Mouse (Mus musculus) inflammation-experienced regulatory T-cells (primary cell): ENCODE data around the gene Gm12185. TPM values are rescaled to one million over a fixed set of nuclear protein-coding genes. Genes with fewer than 3 reads are reported as not detected.

Experiments used
- polyA plus RNA-seq, 2 experiments: library from polyadenylated mRNA; unstranded; fragments of 100-300 nt; shearing (Covaris generic); gene quantifications; one replicate each; pipeline ENCODE4 v1.2.1; 2017

The Gm12185 gene
- polyA plus RNA-seq = 1 to 10 TPM; 3.5 to 5.6 TPM

DNA sequence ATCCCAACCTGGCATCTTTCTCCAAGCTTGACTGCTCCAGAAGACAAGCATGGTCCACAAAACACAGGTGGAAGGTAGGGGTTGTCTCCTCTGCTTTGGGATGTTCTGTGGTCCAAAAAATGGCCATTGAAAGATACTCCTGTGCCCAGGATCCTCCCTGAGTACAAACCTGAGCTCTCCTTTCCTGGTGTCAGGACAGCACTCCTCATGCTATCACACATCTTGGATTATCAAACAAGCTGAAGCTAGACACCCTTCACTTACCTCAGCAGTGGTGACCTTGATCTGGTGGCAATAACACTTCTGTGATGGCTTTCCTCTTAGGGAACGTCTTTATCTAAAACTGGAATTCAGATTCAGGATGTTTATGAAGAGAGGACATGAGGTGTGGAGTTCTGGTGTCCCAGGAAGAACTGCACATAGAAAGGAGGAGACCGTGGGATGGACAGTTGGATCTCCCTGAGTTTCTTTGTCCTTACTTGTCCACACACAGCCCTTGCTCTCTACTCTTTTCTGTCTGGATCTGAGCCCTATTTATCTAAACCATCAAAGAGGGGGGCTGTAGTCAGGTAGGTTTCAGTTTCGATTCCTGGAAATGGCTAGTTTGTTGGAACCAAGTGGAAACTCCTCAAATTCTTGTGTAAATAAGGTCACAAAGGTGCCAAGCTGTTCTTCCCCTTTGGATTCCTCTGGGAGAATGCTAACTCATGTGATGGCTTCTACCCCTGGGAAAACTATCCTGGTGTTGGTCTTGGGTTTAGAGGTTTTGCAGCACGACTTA, at the start of gene Gm12185:
Gene Gm12185 (minus strand): TSS at position 487 of the 781 bp plus-strand sequence.

DNA sequence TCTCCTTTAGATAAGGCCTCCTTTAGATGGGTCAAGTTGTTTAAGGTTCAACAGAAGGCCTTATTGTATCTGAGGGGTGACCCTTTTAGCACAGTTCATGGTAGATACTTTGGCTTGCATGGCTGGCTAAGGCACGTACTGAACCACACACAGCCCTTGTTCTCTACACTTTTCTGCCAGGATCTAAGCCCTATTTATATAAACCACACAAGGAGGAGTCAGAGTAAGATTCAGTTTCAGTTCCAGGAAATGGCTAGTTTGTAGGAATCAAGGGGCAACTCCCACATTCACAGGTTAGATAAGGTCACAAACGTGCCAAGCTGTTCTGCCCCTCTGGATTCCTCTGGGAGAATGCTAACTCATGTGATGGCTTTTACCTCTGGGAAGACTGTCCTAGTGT, 2.0 kb upstream of the Gm12185 start, which contains the start of gene Tgtp1:
Gene Tgtp1 (minus strand): TSS at position 155 of the 400 bp plus-strand sequence.

GRCm38 (mm10) chr11:48979251-48979650, 12.8 kb downstream of the Gm12185 start, which contains the start of gene 9930111J21Rik1:
Gene 9930111J21Rik1, minus strand, starts transcription at chr11:48979398.

GRCm38 (mm10) chr11:48978240-48978939, 13.6 kb downstream of the Gm12185 start, which contains the start of gene Olfr56:
Gene Olfr56, plus strand, starts transcription at chr11:48978889.

DNA sequence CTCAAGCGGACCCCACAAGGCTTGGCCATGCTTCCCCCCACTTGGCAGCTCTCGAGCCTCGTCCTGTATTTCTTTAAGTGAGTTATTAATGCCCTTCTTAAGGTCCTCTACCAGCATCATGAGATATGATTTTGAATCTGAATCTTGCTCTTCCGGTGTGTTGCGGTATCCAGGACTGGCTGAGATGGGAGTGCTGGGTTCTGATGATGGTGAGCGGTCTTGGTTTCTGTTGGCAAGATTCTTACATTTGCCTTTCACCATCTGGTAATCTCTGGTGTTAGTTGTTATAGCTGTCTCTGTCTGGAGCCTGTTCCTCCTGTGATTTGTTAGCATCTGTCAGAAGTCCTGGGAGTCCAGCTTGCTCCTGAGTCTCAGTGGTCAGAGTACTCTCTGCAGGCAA, 45.9 kb downstream of the Gm12185 start, which contains the start of gene Psme2b:
Gene Psme2b (minus strand): TSS at position 101 of the 400 bp plus-strand sequence.

GRCm38 (mm10) chr11:48902021-48902420, 90.0 kb downstream of the Gm12185 start, which contains the start of gene Gm5431:
Gene Gm5431, minus strand, starts transcription at chr11:48902214.

GRCm38 (mm10) chr11:48871201-48871772, 120.7 kb downstream of the Gm12185 start, which contains the start of gene Irgm1:
Gene Irgm1, minus strand, starts transcription at chr11:48871683.

Other genes starting within 250 kb of the Gm12185 start
- 100 to 1,000 TPM; 542 to 598 TPM for gene Rack1, start 191.9 kb downstream of the Gm12185 start, polyA plus RNA-seq
- 1 to 10 TPM; 1.8 to 3.4 TPM for gene Trim41, start 174.9 kb downstream of the Gm12185 start, polyA plus RNA-seq
- 1 to 10 TPM; 1.2 to 2.4 TPM for gene Trim7, start 166.1 kb downstream of the Gm12185 start, polyA plus RNA-seq
- gene Gm12184, start 165.6 kb downstream of the Gm12185 start, polyA plus RNA-seq = 1 to 10 TPM; 7.7 to 8.2 TPM
- 100 to 1,000 TPM; 130 to 152 TPM for gene Irgm1, start 120.5 kb downstream of the Gm12185 start, polyA plus RNA-seq
- 1 to 10 TPM in 1 of 2 experiments, under 1 TPM in 1; 0.96 to 1.4 TPM for gene Gm5431, start 90.0 kb downstream of the Gm12185 start, polyA plus RNA-seq
- 100 to 1,000 TPM; 178 to 182 TPM for gene Psme2b, start 46.0 kb downstream of the Gm12185 start, polyA plus RNA-seq
- 1 to 10 TPM in 1 of 2 experiments, under 1 TPM in 1; 0.61 to 3.3 TPM for gene Olfr56, start 13.3 kb downstream of the Gm12185 start, polyA plus RNA-seq
- gene 9930111J21Rik1, start 12.8 kb downstream of the Gm12185 start, polyA plus RNA-seq = 100 to 1,000 TPM; 163 to 179 TPM
- gene Tgtp1, start 1.9 kb upstream of the Gm12185 start, polyA plus RNA-seq = 100 to 1,000 TPM; 134 to 203 TPM
- gene 9930111J21Rik2, start 59.0 kb upstream of the Gm12185 start, polyA plus RNA-seq = 100 to 1,000 TPM in 1 of 2 experiments, 10 to 100 TPM in 1; 95.8 to 115 TPM
- 100 to 1,000 TPM; 237 to 258 TPM for gene Tgtp2, start 72.0 kb upstream of the Gm12185 start, polyA plus RNA-seq
- 100 to 1,000 TPM; 414 to 424 TPM for gene Ifi47, start 84.4 kb upstream of the Gm12185 start, polyA plus RNA-seq
- gene Olfr1396, start 122.6 kb upstream of the Gm12185 start, polyA plus RNA-seq = not detected
- gene Olfr1395, start 150.0 kb upstream of the Gm12185 start, polyA plus RNA-seq = not detected
- not detected for gene Olfr1394, start 162.2 kb upstream of the Gm12185 start, polyA plus RNA-seq
- 1 to 10 TPM in 1 of 2 experiments, under 1 TPM in 1; 0.08 to 2.7 TPM for gene Btnl9, start 194.9 kb upstream of the Gm12185 start, polyA plus RNA-seq
- 10 to 100 TPM; 50.0 to 53.8 TPM for gene Zfp62, start 211.1 kb upstream of the Gm12185 start, polyA plus RNA-seq